Mouse (Mus musculus) embryonic facial prominence, embryonic 10.5 days (tissue): ENCODE measurements around the gene Sorbs1. TPM values are rescaled to one million over a fixed set of nuclear protein-coding genes. Genes with fewer than 3 reads are reported as not detected.

Experiments used
- DNase-seq: peaks from one replicate; pipeline ENCODE4 v3.0.0-alpha.2; 2017; ENCODE audit warnings: low spot score
- H3K27ac ChIP-seq: fragments of 300-500 bp; sonication (generic); replicated peaks from 2 replicates; pipeline ENCODE4 v1.5.1; 2016; ENCODE audit warnings: mild to moderate bottlenecking
- H3K27me3 ChIP-seq: fragments of 300-500 bp; sonication (generic); replicated peaks from 2 replicates; pipeline ENCODE4 v1.6.1; 2016; ENCODE audit warnings: low read depth, mild to moderate bottlenecking; ENCODE audit not compliant: poor library complexity, severe bottlenecking
- H3K36me3 ChIP-seq: fragments of 300-500 bp; sonication (generic); replicated peaks from 2 replicates; pipeline ENCODE4 v1.6.1; 2016; ENCODE audit warnings: mild to moderate bottlenecking, moderate library complexity
- H3K4me1 ChIP-seq: fragments of 300-500 bp; sonication (generic); 2 replicates; pipeline ENCODE4 v1.6.1; 2016
- H3K4me3 ChIP-seq: fragments of 300-500 bp; sonication (generic); 2 replicates; pipeline ENCODE4 v1.5.1; 2016; ENCODE audit warnings: mild to moderate bottlenecking, moderate library complexity
- H3K9me3 ChIP-seq: fragments of 300-500 bp; sonication (generic); 2 replicates; pipeline ENCODE4 v1.6.1; 2016; ENCODE audit warnings: mild to moderate bottlenecking
- WGBS: fragments of 180-500 bp; shearing (Covaris S2); methylation state at CpG from one replicate; pipeline ENCODE4 v1.1.7; 2016; 5-methylcytosine and 5-hydroxymethylcytosine counted together
- polyA plus RNA-seq: library from polyadenylated mRNA; unstranded; fragments of >200 nt; fragmentation: Nextera tagmentation; extraction: Ambion mirVana; gene quantifications from 2 replicates; pipeline ENCODE4 v1.2.1, GENCODE M21; 2016

The Sorbs1 gene
- polyA plus RNA-seq, 1 experiment from 2014 or later = 40.7 TPM

- Histone ChIP-seq H3K4me3 (no peak overlapping the region), H3K4me1 (peaks cover 11% of the 10 kb centered on the region), H3K27me3 (no peaks in the 10 kb centered on the region), H3K27ac (no peak overlapping the region), H3K9me3 (no peaks in the 10 kb centered on the region), H3K36me3 (no peaks in the 10 kb centered on the region)
- no peak for DNase-seq
- WGBS = 92% methylated on average over 4 of the region's 4 CpGs
Measured at GRCm38 (mm10) chr19:40333081-40333480, 180.5 kb downstream of the Sorbs1 start.

GRCm38 (mm10) chr19:40332303-40332702, 181.3 kb downstream of the Sorbs1 start:
- H3K27me3 ChIP-seq = no peaks in the 10 kb centered on the region
- no peaks in the 10 kb centered on the region for H3K36me3 ChIP-seq
- WGBS = 87% methylated on average over 6 of the region's 6 CpGs
- peaks cover 11% of the 10 kb centered on the region for H3K4me1 ChIP-seq
- no peaks in the 10 kb centered on the region for H3K9me3 ChIP-seq
- no peak overlapping the region for H3K27ac ChIP-seq
- DNase-seq = no peak
- no peak overlapping the region for H3K4me3 ChIP-seq

- no peak overlapping the region for H3K4me3 ChIP-seq
- no peaks in the 10 kb centered on the region for H3K27me3 ChIP-seq
- no peaks in the 10 kb centered on the region for H3K9me3 ChIP-seq
- peaks cover 11% of the 10 kb centered on the region for H3K4me1 ChIP-seq
- WGBS = 61% methylated on average over 6 of the region's 6 CpGs
- no peak for DNase-seq
- H3K27ac ChIP-seq = no peak overlapping the region
- H3K36me3 ChIP-seq = no peaks in the 10 kb centered on the region
Measured at GRCm38 (mm10) chr19:40331846-40332245, 181.7 kb downstream of the Sorbs1 start.

GRCm38 (mm10) chr19:40326126-40326525, 187.5 kb downstream of the Sorbs1 start:
- WGBS = 93% methylated on average over 21 of the region's 21 CpGs
- Histone ChIP-seq H3K36me3 (peaks cover 15% of the 10 kb centered on the region), H3K27me3 (no peaks in the 10 kb centered on the region), H3K4me3 (no peak overlapping the region), H3K27ac (no peak overlapping the region), H3K9me3 (no peaks in the 10 kb centered on the region), H3K4me1 (peaks cover 13% of the 10 kb centered on the region; the same call in 1 of the 2 replicates)
- no peak for DNase-seq

- H3K36me3 ChIP-seq = peaks cover 15% of the 10 kb centered on the region
- peaks cover 13% of the 10 kb centered on the region; the same call in 1 of the 2 replicates for H3K4me1 ChIP-seq
- no peaks in the 10 kb centered on the region for H3K27me3 ChIP-seq
- H3K27ac ChIP-seq = no peak overlapping the region
- H3K9me3 ChIP-seq = no peaks in the 10 kb centered on the region
- WGBS = 89% methylated on average over 8 of the region's 8 CpGs
- no peak for DNase-seq
- no peak overlapping the region for H3K4me3 ChIP-seq
Measured at GRCm38 (mm10) chr19:40325381-40325780, 188.2 kb downstream of the Sorbs1 start.

- 75% methylated on average over 3 of the region's 3 CpGs for WGBS
- Histone ChIP-seq H3K4me3 (no peak overlapping the region), H3K27me3 (no peaks in the 10 kb centered on the region), H3K9me3 (no peaks in the 10 kb centered on the region), H3K4me1 (peaks cover 28% of the 10 kb centered on the region), H3K27ac (no peak overlapping the region), H3K36me3 (peaks cover 15% of the 10 kb centered on the region)
- DNase-seq = no peak
Measured at GRCm38 (mm10) chr19:40322226-40322625, 191.4 kb downstream of the Sorbs1 start.

- DNase-seq = no peak
- Histone ChIP-seq H3K4me3 (no peak overlapping the region), H3K27me3 (no peaks in the 10 kb centered on the region), H3K4me1 (peaks cover 26% of the 10 kb centered on the region), H3K36me3 (0 out of 2 replicates have a peak, but pooled peaks cover 3% of the 10 kb centered on the region), H3K27ac (no peak overlapping the region), H3K9me3 (no peaks in the 10 kb centered on the region)
- 82% methylated on average over 3 of the region's 3 CpGs for WGBS
Measured at GRCm38 (mm10) chr19:40319199-40319598, 194.4 kb downstream of the Sorbs1 start.

- H3K4me3 ChIP-seq = no peak overlapping the region
- no peak overlapping the region for H3K27ac ChIP-seq
- 8% methylated on average over 6 of the region's 6 CpGs for WGBS
- no peaks in the 10 kb centered on the region for H3K9me3 ChIP-seq
- peaks cover 21% of the 10 kb centered on the region for H3K4me1 ChIP-seq
- peak; percentile 37 for DNase-seq
- H3K27me3 ChIP-seq = no peaks in the 10 kb centered on the region
- 0 out of 2 replicates have a peak, but pooled peaks cover 3% of the 10 kb centered on the region for H3K36me3 ChIP-seq
Measured at GRCm38 (mm10) chr19:40318511-40318910, 195.1 kb downstream of the Sorbs1 start.

GRCm38 (mm10) chr19:40317001-40317400, 196.6 kb downstream of the Sorbs1 start:
- Histone ChIP-seq H3K36me3 (0 out of 2 replicates have a peak, but pooled peaks cover 3% of the 10 kb centered on the region), H3K4me3 (no peak overlapping the region), H3K27me3 (no peaks in the 10 kb centered on the region), H3K4me1 (peaks cover 15% of the 10 kb centered on the region), H3K27ac (no peak overlapping the region), H3K9me3 (no peaks in the 10 kb centered on the region)
- no peak for DNase-seq
- WGBS = 74% methylated on average over 4 of the region's 4 CpGs

- DNase-seq = no peak
- Histone ChIP-seq H3K4me1 (peaks cover 15% of the 10 kb centered on the region), H3K27ac (no peak overlapping the region), H3K36me3 (peaks cover 12% of the 10 kb centered on the region; the same call in 1 of the 2 replicates), H3K27me3 (no peaks in the 10 kb centered on the region), H3K4me3 (no peak overlapping the region), H3K9me3 (no peaks in the 10 kb centered on the region)
- WGBS = 94% methylated on average over 11 of the region's 11 CpGs
Measured at GRCm38 (mm10) chr19:40314252-40314651, 199.3 kb downstream of the Sorbs1 start.

GRCm38 (mm10) chr19:40311631-40312030, 201.9 kb downstream of the Sorbs1 start:
- Histone ChIP-seq H3K36me3 (peaks cover 12% of the 10 kb centered on the region; the same call in 1 of the 2 replicates), H3K4me3 (no peak overlapping the region), H3K27me3 (no peaks in the 10 kb centered on the region), H3K27ac (no peak overlapping the region), H3K4me1 (peaks cover 12% of the 10 kb centered on the region), H3K9me3 (no peaks in the 10 kb centered on the region)
- 95% methylated on average over 8 of the region's 8 CpGs for WGBS
- no peak for DNase-seq

- Histone ChIP-seq H3K4me1 (peaks cover 15% of the 10 kb centered on the region), H3K36me3 (peaks cover 12% of the 10 kb centered on the region; the same call in 1 of the 2 replicates), H3K9me3 (no peaks in the 10 kb centered on the region), H3K27ac (no peak overlapping the region), H3K4me3 (no peak overlapping the region), H3K27me3 (no peaks in the 10 kb centered on the region)
- DNase-seq = no peak
- 88% methylated on average over 15 of the region's 15 CpGs for WGBS
Measured at GRCm38 (mm10) chr19:40310410-40311130, 203.0 kb downstream of the Sorbs1 start.

- 90% methylated on average over 12 of the region's 12 CpGs for WGBS
- Histone ChIP-seq H3K27me3 (no peaks in the 10 kb centered on the region), H3K4me3 (no peak overlapping the region), H3K27ac (no peak overlapping the region; the same call in 1 of the 2 replicates), H3K9me3 (no peaks in the 10 kb centered on the region), H3K36me3 (peaks cover 12% of the 10 kb centered on the region; the same call in 1 of the 2 replicates), H3K4me1 (peaks cover 19% of the 10 kb centered on the region)
- no peak for DNase-seq
Measured at GRCm38 (mm10) chr19:40309911-40310310, 203.7 kb downstream of the Sorbs1 start.
